Mouse (Mus musculus): ENCODE measurements around the gene Prdx5. TPM values are rescaled to one million over a fixed set of nuclear protein-coding genes. Genes with fewer than 3 reads are reported as not detected.
A peak's percentile ranks its signal among the peaks of the same experiment; 100 is the strongest.

Gene Prdx5
- total and polyA plus RNA-seq, 2 experiments from 2014 or later, result 182 to 424 TPM

DNA sequence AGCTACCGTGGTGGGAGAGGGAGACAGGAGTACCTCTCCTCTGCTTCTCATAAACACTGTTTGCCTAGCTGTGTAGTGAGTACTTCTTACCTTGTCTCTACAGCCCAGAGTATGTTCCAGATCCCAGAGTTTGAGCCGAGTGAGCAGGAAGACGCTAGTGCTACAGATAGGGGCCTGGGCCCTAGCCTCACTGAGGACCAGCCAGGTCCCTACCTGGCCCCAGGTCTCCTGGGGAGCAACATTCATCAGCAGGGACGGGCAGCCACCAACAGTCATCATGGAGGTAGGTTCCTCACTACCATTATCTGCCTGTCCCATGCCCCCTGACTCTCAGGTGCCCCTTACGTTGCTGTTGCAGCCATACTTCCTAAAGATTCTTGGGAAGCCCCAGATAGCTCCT, 32.9 kb upstream of the Prdx5 start:
- Histone ChIP-seq H3K9ac (peak overlapping the region; percentile 93), H3K4me3 (ENCODE audit: low read depth, low read length) (peak overlapping the region; percentile 88), H3K4me2 (ENCODE audit: low read depth) (peak overlapping the region; percentile 97), H3K27ac (ENCODE audit: low read depth, low read length) (peak overlapping the region; percentile 95), H3K27me3 (ENCODE audit: insufficient read depth, low read length) (no peaks in the 10 kb centered on the region), H3K36me3 (ENCODE audit: insufficient read depth) (peaks cover 18% of the 10 kb centered on the region), H3K9me3 (ENCODE audit: low read length) (no peaks in the 10 kb centered on the region), H3K4me1 (ENCODE audit: insufficient read depth) (peaks cover 20% of the 10 kb centered on the region)
- no peak for TF ChIP-seq CTCF (IDR thresholded peaks at IDR 0.05; ENCODE audit: low read depth)
- ATAC-seq (0 out of 2 replicates have a peak, but pooled peaks have one; percentile 1), DNase-seq (no peak)
- 31% methylated on average over 5 of the region's 5 CpGs for WGBS

DNA sequence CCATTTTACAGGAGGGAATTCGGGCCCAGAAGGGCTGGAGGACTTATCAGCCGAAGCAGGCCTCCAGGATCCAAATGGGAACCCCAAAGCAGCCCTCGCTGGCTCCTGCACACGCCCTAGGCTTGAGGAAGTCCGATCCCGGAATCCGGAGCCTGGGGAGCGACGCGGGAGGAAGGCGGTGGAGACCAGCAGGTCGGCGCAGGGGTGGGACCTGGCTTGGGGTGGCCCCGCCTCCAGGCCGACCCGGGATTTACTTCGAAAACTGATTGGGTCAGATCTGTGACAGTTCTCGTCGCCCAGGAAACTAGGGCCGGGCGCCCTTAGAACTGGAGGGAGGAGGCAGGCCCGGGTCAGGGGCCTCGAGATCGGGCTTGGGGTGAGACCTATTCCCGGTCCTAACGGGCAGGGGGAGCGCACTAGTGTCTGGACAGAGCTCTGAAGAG, 32.4 kb upstream of the Prdx5 start, which contains the start of gene Gpr137:
Gene Gpr137 (minus strand): TSS at position 232 of the 443 bp plus-strand sequence.
- H3K27me3 ChIP-seq (ENCODE audit: insufficient read depth, low read length), result no peaks in the 10 kb centered on the region

DNA sequence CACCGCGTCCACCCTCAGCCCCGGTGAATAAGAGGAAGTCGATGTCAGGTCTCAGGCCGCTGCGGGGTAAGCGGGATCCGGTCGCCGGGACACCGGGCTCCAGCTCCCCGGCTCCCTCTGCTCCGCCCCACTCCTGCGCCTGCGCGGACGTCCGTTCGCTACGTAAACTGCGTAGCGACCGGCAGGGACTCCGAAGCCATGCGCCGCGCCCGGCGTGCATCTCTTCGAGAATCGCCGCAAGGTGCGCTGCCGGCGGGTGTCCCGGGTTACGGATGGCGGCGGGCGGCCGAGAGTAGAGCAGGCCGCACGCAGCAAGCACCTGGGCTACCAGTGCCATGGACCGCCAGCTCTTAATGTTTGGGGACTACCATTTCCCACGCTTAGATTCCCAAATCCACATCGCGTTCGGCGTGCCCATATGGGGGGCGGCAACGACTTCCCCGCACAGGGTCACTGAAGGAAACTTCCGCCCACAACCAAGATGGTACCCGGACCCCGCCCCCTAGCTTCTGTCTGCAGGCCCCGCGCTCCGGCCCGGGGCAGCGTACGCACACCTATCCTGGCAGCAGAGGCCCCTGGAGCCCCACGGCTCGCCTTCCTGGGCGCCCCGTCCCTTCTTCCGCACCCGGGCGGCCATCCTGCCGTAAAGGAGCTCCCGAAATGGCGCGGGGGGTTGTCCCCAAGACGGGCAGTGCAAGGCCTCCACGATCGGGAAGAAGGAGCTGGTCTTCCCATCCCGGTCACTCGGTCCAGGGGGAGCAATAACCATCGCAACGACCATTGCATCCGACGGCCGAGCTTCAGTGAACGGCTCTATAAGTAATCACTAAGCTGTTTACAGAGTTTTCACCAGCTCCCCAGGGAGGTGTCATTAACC, 31.7 kb upstream of the Prdx5 start, which contains the start of gene Bad:
Gene Bad (plus strand): TSS at position 490 of the 877 bp plus-strand sequence.
- ATAC-seq (peak; percentile 85), DNase-seq (peak; percentile 98)
- peaks cover 20% of the 10 kb centered on the region for H3K4me1 ChIP-seq (ENCODE audit: insufficient read depth)
- H3K9me3 ChIP-seq (ENCODE audit: low read length), result no peaks in the 10 kb centered on the region
- H3K4me3 ChIP-seq (ENCODE audit: low read depth, low read length), result peak within 1 kb of the TSS; percentile 88
- peak within 1 kb of the TSS; percentile 97 for H3K4me2 ChIP-seq (ENCODE audit: low read depth)
- peak within 1 kb of the TSS; percentile 95 for H3K27ac ChIP-seq (ENCODE audit: low read depth, low read length)
- peak within 1 kb of the TSS; percentile 93 for H3K9ac ChIP-seq
- peak; percentile 14; the same call in 1 of the 2 replicates for TF ChIP-seq CTCF (IDR thresholded peaks at IDR 0.05; ENCODE audit: low read depth)
- no peaks in the 10 kb centered on the region for H3K27me3 ChIP-seq (ENCODE audit: insufficient read depth, low read length)
- H3K36me3 ChIP-seq (ENCODE audit: insufficient read depth), result peaks cover 16% of the 10 kb centered on the region
- 2% methylated on average over 83 of the region's 83 CpGs for WGBS

More for the DNA sequence above, 32.4 kb upstream of the Prdx5 start, which contains the start of gene Gpr137:
- Histone ChIP-seq H3K4me2 (ENCODE audit: low read depth) (peak within 1 kb of the TSS; percentile 97), H3K27ac (ENCODE audit: low read depth, low read length) (peak within 1 kb of the TSS; percentile 95), H3K4me3 (ENCODE audit: low read depth, low read length) (peak within 1 kb of the TSS; percentile 88), H3K9me3 (ENCODE audit: low read length) (no peaks in the 10 kb centered on the region), H3K36me3 (ENCODE audit: insufficient read depth) (peaks cover 18% of the 10 kb centered on the region), H3K4me1 (ENCODE audit: insufficient read depth) (peaks cover 20% of the 10 kb centered on the region), H3K9ac (peak within 1 kb of the TSS; percentile 93)
- no peak for TF ChIP-seq CTCF (IDR thresholded peaks at IDR 0.05; ENCODE audit: low read depth)
- under 1% methylated on average over 27 of the region's 27 CpGs for WGBS
- DNase-seq (peak; percentile 88), ATAC-seq (peak; percentile 90)

DNA sequence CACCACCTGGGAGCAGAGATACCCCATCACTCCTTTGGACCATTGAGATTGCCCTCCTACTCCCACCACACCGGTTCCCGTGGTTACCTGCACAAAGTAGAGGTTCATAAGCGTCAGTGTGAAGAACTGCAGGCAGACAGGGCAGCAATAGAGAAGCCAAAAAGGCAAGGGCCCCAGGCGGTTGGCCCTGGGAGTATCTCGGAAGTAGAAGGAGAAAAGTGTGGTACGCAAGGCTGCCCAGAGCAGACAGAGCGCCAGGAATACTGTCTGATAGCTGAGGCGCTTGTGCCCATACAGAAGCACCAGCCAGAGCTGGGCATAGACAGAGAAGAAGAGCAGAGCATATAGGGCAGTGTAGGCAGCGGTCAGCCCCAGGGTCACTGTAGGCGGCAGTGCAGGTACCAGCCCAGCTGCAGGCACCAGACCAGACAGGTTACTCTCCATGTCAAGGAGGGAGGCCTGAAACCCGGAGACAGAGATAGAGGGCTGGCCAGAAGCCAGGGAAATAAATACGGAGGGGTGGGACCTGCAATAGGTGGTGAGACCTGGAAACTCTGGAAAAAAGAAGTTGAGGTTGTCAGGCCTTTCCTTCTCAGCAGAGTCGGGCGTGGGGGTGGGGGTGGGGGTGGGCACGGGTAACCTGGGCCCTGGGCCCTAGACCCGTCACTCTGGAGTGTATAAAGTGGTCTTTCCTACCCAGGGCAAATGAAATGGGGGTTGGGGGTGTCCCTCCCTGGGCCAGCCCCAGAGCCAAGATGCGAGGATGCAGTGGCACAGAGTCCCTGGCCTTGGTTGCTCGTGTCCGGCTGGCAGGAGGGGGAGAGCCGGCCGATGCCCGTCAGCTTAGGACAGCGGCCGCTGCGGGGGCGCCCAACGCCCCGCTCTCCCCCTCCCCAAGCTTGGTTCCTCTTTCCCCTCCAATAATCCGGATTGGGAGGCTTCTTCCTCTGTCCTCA, 30.8 kb upstream of the Prdx5 start:
- ATAC-seq (0 out of 2 replicates have a peak, but pooled peaks have one; percentile 0), DNase-seq (no peak)
- TF ChIP-seq CTCF (IDR thresholded peaks at IDR 0.05; ENCODE audit: low read depth), result no peak
- Histone ChIP-seq H3K27ac (ENCODE audit: low read depth, low read length) (peak overlapping the region; percentile 95; the same call in 1 of the 2 replicates), H3K4me3 (ENCODE audit: low read depth, low read length) (peak overlapping the region; percentile 88), H3K4me2 (ENCODE audit: low read depth) (peak overlapping the region; percentile 97), H3K9me3 (ENCODE audit: low read length) (no peaks in the 10 kb centered on the region), H3K9ac (peak overlapping the region; percentile 93), H3K27me3 (ENCODE audit: insufficient read depth, low read length) (peaks cover 2% of the 10 kb centered on the region; the same call in 1 of the 2 replicates), H3K4me1 (ENCODE audit: insufficient read depth) (peaks cover 20% of the 10 kb centered on the region), H3K36me3 (ENCODE audit: insufficient read depth) (peaks cover 7% of the 10 kb centered on the region; the same call in 1 of the 2 replicates)
- WGBS, result 19% methylated on average over 28 of the region's 29 CpGs

DNA sequence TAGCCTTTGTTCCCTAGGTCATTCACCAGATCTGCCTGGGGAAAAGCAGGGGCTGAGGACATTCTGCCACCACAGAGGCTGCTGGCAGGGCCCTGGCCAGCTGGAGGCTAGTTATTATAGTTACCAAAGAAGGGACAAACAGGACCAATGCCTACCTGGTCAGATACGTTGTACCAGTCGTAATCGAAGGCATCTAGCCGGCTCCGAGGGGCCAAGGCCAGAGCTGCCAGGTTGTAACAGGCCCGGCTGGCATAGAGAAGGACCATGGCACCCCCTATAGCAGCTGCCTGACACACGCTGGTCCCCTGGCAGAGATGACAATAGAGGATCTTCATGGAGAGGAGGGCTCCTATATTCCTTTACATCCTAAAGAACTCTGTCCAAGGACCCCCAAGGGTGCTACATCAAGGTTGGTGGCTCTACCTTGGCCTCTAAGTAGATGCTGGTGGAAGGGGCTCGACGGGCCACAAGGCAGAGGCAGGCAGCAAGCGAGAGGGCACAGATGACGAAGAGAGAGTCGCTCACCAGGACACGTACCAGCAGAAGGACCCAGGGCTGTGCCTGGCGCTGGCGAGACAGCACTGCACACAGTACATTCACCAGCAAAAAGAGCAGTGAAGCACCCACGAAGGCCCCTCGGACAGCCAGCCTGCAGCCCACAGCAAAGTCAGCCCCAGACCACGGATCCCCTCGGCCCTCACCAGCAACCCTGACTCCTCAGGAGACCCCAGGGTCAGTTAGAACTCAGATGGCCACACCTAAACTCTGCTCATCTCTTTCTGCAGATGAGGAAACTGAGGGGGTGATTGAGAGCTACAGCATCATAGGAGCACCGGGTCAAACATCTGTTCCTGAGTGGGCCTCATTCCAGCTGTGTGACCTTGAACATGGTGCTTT, 29.4 kb upstream of the Prdx5 start:
- Histone ChIP-seq H3K4me1 (ENCODE audit: insufficient read depth) (peaks cover 20% of the 10 kb centered on the region), H3K9ac (peak overlapping the region; percentile 93; the same call in 1 of the 2 replicates), H3K4me2 (ENCODE audit: low read depth) (peak overlapping the region; percentile 97), H3K4me3 (ENCODE audit: low read depth, low read length) (no peak overlapping the region), H3K27ac (ENCODE audit: low read depth, low read length) (no peak overlapping the region), H3K27me3 (ENCODE audit: insufficient read depth, low read length) (peaks cover 6% of the 10 kb centered on the region; the same call in 1 of the 2 replicates), H3K36me3 (ENCODE audit: insufficient read depth) (peaks cover 7% of the 10 kb centered on the region; the same call in 1 of the 2 replicates), H3K9me3 (ENCODE audit: low read length) (no peaks in the 10 kb centered on the region)
- no peak for DNase-seq
- 84% methylated on average over 20 of the region's 20 CpGs for WGBS
- TF ChIP-seq CTCF (IDR thresholded peaks at IDR 0.05; ENCODE audit: low read depth), result no peak
- ATAC-seq, result no peak
